Mouse (Mus musculus): Measurements from ENCODE around the gene Rpl36. TPM values are rescaled to one million over a fixed set of nuclear protein-coding genes. Genes with fewer than 3 reads are reported as not detected.

The Rpl36 gene
- polyA plus RNA-seq, 1 experiment from 2014 or later = 1,764 TPM

DNA sequence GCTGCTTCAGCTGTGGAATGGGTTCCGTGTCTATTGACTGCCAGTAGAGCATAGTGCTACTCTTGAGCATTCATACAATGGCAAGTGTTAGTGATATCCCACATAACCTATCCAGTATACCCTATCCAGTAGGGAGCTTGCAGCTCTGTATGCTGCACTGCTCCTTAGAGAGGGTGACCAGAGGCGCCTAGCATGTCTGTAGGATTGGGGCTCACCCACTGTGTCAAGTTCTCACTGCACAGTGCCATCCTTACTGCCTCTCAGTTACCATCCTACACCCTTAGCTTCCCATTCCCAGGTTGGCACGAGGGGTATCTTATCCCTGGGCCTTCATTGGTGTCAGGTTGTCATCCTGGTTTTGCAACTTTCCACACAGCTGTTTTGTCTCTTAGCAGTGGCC is 8.8 kb upstream of the Rpl36 start:
- no peak overlapping the region for H3K9ac ChIP-seq (replicated peaks; ENCODE audit: low read depth)
- ATAC-seq = no peak
- WGBS = 88% methylated on average over 3 of the region's 3 CpGs

GRCm38 (mm10) chr17:56605431-56605830 is 7.8 kb upstream of the Rpl36 start:
- 87% methylated on average over 9 of the region's 9 CpGs for WGBS

More for the DNA sequence above, 8.8 kb upstream of the Rpl36 start:
- no peaks in the 10 kb centered on the region for H3K27me3 ChIP-seq (replicated peaks; ENCODE audit: insufficient read depth, low read length)
- no peak overlapping the region for H3K4me2 ChIP-seq (replicated peaks; ENCODE audit: low read depth, low read length)
- H3K4me3 ChIP-seq (ENCODE audit: low read depth, low read length) = no peak overlapping the region
- peaks cover 50% of the 10 kb centered on the region for H3K36me3 ChIP-seq (ENCODE audit: insufficient read depth, low read length)
- H3K4me1 ChIP-seq (ENCODE audit: insufficient read depth, low read depth, low read length) = peaks cover 4% of the 10 kb centered on the region
- TF ChIP-seq EP300 (IDR thresholded peaks at IDR 0.05) = no peak
- TF ChIP-seq CTCF (IDR thresholded peaks at IDR 0.05) = no peak
- no peak for DNase-seq (ENCODE audit: low spot score)
- H3K9me3 ChIP-seq (ENCODE audit: low read length) = no peaks in the 10 kb centered on the region
- no peak overlapping the region for H3K27ac ChIP-seq (ENCODE audit: low read length)

GRCm38 (mm10) chr17:56607521-56608062 is 5.6 kb upstream of the Rpl36 start:
- Histone ChIP-seq H3K36me3 (ENCODE audit: insufficient read depth, low read length) (peaks cover 30% of the 10 kb centered on the region), H3K4me3 (ENCODE audit: low read depth, low read length) (no peak overlapping the region), H3K4me2 (replicated peaks; ENCODE audit: low read depth, low read length) (no peak overlapping the region), H3K9me3 (ENCODE audit: low read length) (no peaks in the 10 kb centered on the region), H3K4me1 (ENCODE audit: insufficient read depth, low read depth, low read length) (peaks cover 9% of the 10 kb centered on the region), H3K9ac (replicated peaks; ENCODE audit: low read depth) (no peak overlapping the region), H3K27ac (ENCODE audit: low read length) (no peak overlapping the region), H3K27me3 (replicated peaks; ENCODE audit: insufficient read depth, low read length) (no peaks in the 10 kb centered on the region)
- ATAC-seq (no peak), DNase-seq (ENCODE audit: low spot score) (no peak)
- WGBS = 74% methylated on average over 3 of the region's 3 CpGs
- TF ChIP-seq CTCF (IDR thresholded peaks at IDR 0.05) (no peak), EP300 (IDR thresholded peaks at IDR 0.05) (no peak)

More at GRCm38 (mm10) chr17:56605431-56605830, 7.8 kb upstream of the Rpl36 start:
- Histone ChIP-seq H3K4me2 (replicated peaks; ENCODE audit: low read depth, low read length) (no peak overlapping the region), H3K4me1 (ENCODE audit: insufficient read depth, low read depth, low read length) (peaks cover 8% of the 10 kb centered on the region), H3K9ac (replicated peaks; ENCODE audit: low read depth) (no peak overlapping the region), H3K27me3 (replicated peaks; ENCODE audit: insufficient read depth, low read length) (no peaks in the 10 kb centered on the region), H3K9me3 (ENCODE audit: low read length) (no peaks in the 10 kb centered on the region), H3K27ac (ENCODE audit: low read length) (no peak overlapping the region), H3K4me3 (ENCODE audit: low read depth, low read length) (no peak overlapping the region), H3K36me3 (ENCODE audit: insufficient read depth, low read length) (peaks cover 42% of the 10 kb centered on the region)
- no peak for DNase-seq (ENCODE audit: low spot score)
- no peak for TF ChIP-seq EP300 (IDR thresholded peaks at IDR 0.05)
- TF ChIP-seq CTCF (IDR thresholded peaks at IDR 0.05) = no peak
- ATAC-seq = no peak

- DNase-seq (ENCODE audit: low spot score) = no peak
- H3K9me3 ChIP-seq (ENCODE audit: low read length) = no peaks in the 10 kb centered on the region
- H3K4me3 ChIP-seq (ENCODE audit: low read depth, low read length) = peak overlapping the region; percentile 65; the same call in 1 of the 2 replicates
- no peak for TF ChIP-seq EP300 (IDR thresholded peaks at IDR 0.05)
- no peak for TF ChIP-seq CTCF (IDR thresholded peaks at IDR 0.05)
- 34% methylated on average over 5 of the region's 5 CpGs for WGBS
- no peak for ATAC-seq
- H3K27ac ChIP-seq (ENCODE audit: low read length) = peak overlapping the region; percentile 78
- H3K4me1 ChIP-seq (ENCODE audit: insufficient read depth, low read depth, low read length) = peaks cover 9% of the 10 kb centered on the region
- H3K9ac ChIP-seq (replicated peaks; ENCODE audit: low read depth) = peak overlapping the region; percentile 83
- H3K4me2 ChIP-seq (replicated peaks; ENCODE audit: low read depth, low read length) = peak overlapping the region; percentile 59
- peaks cover 19% of the 10 kb centered on the region; the same call in 1 of the 2 replicates for H3K36me3 ChIP-seq (ENCODE audit: insufficient read depth, low read length)
- no peaks in the 10 kb centered on the region for H3K27me3 ChIP-seq (replicated peaks; ENCODE audit: insufficient read depth, low read length)
These were observed 4.5 kb upstream of the Rpl36 start for GRCm38 (mm10) chr17:56608699-56609098.

- Histone ChIP-seq H3K36me3 (ENCODE audit: insufficient read depth, low read length) (peaks cover 16% of the 10 kb centered on the region; the same call in 1 of the 2 replicates), H3K27me3 (replicated peaks; ENCODE audit: insufficient read depth, low read length) (no peaks in the 10 kb centered on the region), H3K4me2 (replicated peaks; ENCODE audit: low read depth, low read length) (peak within 1 kb of the TSS; percentile 59), H3K9ac (replicated peaks; ENCODE audit: low read depth) (peak within 1 kb of the TSS; percentile 83), H3K4me1 (ENCODE audit: insufficient read depth, low read depth, low read length) (peaks cover 14% of the 10 kb centered on the region), H3K27ac (ENCODE audit: low read length) (peak within 1 kb of the TSS; percentile 78), H3K9me3 (ENCODE audit: low read length) (no peaks in the 10 kb centered on the region), H3K4me3 (ENCODE audit: low read depth, low read length) (peak within 1 kb of the TSS; percentile 65)
- ATAC-seq (peak; percentile 90), DNase-seq (ENCODE audit: low spot score) (peak; percentile 99)
- TF ChIP-seq EP300 (IDR thresholded peaks at IDR 0.05) (no peak; the same call in 1 of the 2 replicates), CTCF (IDR thresholded peaks at IDR 0.05) (peak; percentile 84)
- WGBS = under 1% methylated on average over 44 of the region's 44 CpGs
These were observed 3.6 kb upstream of the Rpl36 start, which contains the start of gene 2410015M20Rik for GRCm38 (mm10) chr17:56609452-56610171. Gene 2410015M20Rik (minus strand): TSS chr17:56609771.

DNA sequence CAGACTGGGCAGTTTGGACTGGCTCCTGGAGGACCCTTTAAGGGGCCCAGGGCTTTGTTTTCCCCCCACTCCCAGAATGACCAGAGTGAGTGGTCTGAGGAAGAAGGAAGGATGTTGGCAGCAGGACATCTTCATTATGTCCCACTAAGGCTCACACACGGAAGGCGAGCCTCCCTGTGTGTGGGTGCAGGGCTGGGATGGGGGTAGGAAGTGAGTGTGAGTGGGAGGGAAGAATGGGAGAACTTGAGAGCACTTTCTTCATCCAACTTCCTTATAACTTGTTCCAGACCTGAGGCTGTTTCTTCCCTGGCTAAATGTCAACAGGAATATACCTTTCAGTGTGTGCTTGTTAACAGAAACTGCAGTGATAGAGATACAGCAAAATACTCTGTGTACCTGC is 1.9 kb upstream of the Rpl36 start:
- Histone ChIP-seq H3K4me3 (ENCODE audit: low read depth, low read length) (no peak overlapping the region), H3K4me1 (ENCODE audit: insufficient read depth, low read depth, low read length) (peaks cover 14% of the 10 kb centered on the region), H3K9ac (replicated peaks; ENCODE audit: low read depth) (no peak overlapping the region), H3K36me3 (ENCODE audit: insufficient read depth, low read length) (peaks cover 8% of the 10 kb centered on the region; the same call in 1 of the 2 replicates), H3K4me2 (replicated peaks; ENCODE audit: low read depth, low read length) (no peak overlapping the region), H3K9me3 (ENCODE audit: low read length) (no peaks in the 10 kb centered on the region), H3K27me3 (replicated peaks; ENCODE audit: insufficient read depth, low read length) (no peaks in the 10 kb centered on the region), H3K27ac (ENCODE audit: low read length) (peak overlapping the region; percentile 20; the same call in 1 of the 2 replicates)
- 70% methylated on average over 2 of the region's 2 CpGs for WGBS
- peak; percentile 29 for DNase-seq (ENCODE audit: low spot score)
- ATAC-seq = no peak
- no peak for TF ChIP-seq EP300 (IDR thresholded peaks at IDR 0.05)
- TF ChIP-seq CTCF (IDR thresholded peaks at IDR 0.05) = no peak

Data from lung, postnatal 0 days (tissue).